Mouse (Mus musculus): ENCODE measurements around the gene Ssxb5. TPM values are rescaled to one million over a fixed set of nuclear protein-coding genes. Genes with fewer than 3 reads are reported as not detected.
"Not testable (repeated sequence)": the region's sequence is repeated elsewhere in the genome, so short reads cannot be mapped to it uniquely, and the experiment has no call there.

The Ssxb5 gene
- polyA plus RNA-seq (2012; rRNA removed), result not detected in 2 replicates

DNA sequence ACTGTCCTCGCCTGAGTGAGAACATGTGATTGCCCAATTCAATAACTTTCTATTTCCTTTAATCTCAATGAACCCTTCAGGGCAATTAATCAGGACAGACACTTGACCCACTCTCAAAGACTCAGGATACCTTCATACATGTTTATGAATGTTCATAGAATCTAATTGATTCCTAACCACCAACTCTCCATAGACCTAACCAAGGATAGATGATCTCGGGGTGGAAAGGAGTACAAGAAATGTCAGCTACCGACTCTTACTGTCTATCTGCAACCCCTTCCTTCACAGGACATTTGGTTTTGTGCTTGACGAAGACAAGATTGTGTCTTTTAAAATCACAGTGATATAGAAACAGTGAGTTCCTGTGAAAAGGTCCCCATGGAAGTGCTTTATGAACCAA lies at the start of gene Ssxb5:
Ssxb5 (plus strand) TSS at position 301 of the 400 bp plus-strand sequence.
- H3K27ac ChIP-seq (ENCODE audit: insufficient read depth, low read length); H3K4me1 ChIP-seq (ENCODE audit: control insufficient read depth, insufficient read depth, low read length); H3K4me3 ChIP-seq (ENCODE audit: insufficient read depth, low read length): not testable (repeated sequence)

DNA sequence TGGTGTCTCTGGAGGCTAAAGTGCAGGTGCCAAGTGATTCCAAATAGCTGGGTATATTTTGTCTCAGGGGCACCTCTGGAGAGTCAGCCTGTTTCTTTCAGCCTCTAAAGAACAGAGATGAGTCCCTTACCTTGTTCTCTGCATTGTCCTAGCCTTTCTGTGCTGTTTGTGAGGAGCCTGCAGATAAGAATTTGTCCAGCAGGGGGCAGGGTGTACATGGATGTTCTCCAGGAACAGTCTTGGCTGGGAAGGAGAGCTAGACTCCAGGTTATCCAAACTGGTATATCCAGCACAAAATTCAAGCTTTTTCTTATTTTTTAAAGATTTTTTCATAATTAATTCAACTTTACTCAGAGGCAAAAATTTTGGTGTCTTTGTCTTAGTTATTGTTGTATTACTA lies 28.6 kb downstream of the Ssxb5 start:
- H3K27ac ChIP-seq (ENCODE audit: insufficient read depth, low read length), result no peak overlapping the region
- no peaks in the 10 kb centered on the region for H3K4me1 ChIP-seq (ENCODE audit: control insufficient read depth, insufficient read depth, low read length)
- no peak overlapping the region for H3K4me3 ChIP-seq (ENCODE audit: insufficient read depth, low read length)
- TF ChIP-seq CTCF (IDR thresholded peaks at IDR 0.05; ENCODE audit: extremely low read depth, insufficient read depth, low read length) (peak; percentile 42), POLR2A (IDR thresholded peaks at IDR 0.05; ENCODE audit: extremely low read depth, insufficient read depth, low read length) (no peak)

DNA sequence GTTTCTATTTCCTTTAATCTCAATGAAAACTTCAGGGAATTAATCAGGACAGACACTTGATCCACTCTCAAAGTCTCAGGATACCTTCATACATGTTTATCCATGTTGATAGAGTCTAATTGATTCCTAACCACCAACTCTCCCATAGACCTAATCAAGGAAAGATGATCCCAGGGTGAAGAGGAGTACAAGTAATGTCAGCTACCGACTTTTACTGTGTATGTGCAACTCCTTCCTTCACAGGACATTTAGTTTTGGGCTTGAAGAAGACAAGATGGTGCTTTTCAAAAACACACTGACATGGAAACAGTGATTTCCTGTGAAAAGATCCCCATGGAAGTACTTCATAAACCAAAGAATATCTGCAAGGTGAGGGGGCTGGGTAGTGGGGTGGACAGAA lies 40.2 kb downstream of the Ssxb5 start, which contains the start of gene Gm6592:
Gm6592 (plus strand) TSS at position 301 of the 400 bp plus-strand sequence.
- Histone ChIP-seq H3K4me3 (ENCODE audit: insufficient read depth, low read length) (no peak within 1 kb of the TSS), H3K27ac (ENCODE audit: insufficient read depth, low read length) (no peak within 1 kb of the TSS), H3K4me1 (ENCODE audit: control insufficient read depth, insufficient read depth, low read length) (no peaks in the 10 kb centered on the region)
- TF ChIP-seq CTCF (IDR thresholded peaks at IDR 0.05; ENCODE audit: extremely low read depth, insufficient read depth, low read length) (no peak), POLR2A (IDR thresholded peaks at IDR 0.05; ENCODE audit: extremely low read depth, insufficient read depth, low read length) (no peak)

DNA sequence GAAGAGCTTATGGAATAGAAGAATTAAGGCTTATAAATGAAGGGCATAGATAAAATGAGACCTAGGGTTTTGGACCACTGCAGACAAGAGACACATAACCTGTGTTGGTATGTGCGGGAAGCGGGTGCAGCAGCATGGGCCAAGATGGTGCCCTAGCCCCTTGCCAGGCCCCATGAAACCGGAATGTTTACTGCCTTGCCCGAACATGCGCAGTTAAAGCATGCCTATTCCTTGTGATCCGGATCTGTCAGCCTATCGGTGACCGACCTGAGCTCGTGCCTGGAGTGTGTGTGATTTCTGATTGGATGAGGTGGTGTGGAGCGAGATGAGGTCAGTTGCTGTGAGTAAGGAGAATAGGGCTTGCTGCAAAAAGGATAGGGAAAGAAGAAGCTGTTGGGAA lies 49.0 kb downstream of the Ssxb5 start:
- Histone ChIP-seq H3K27ac (ENCODE audit: insufficient read depth, low read length) (no peak overlapping the region), H3K4me3 (ENCODE audit: insufficient read depth, low read length) (no peak overlapping the region), H3K4me1 (ENCODE audit: control insufficient read depth, insufficient read depth, low read length) (no peaks in the 10 kb centered on the region)
- TF ChIP-seq CTCF (IDR thresholded peaks at IDR 0.05; ENCODE audit: extremely low read depth, insufficient read depth, low read length), result no peak
- no peak for TF ChIP-seq POLR2A (IDR thresholded peaks at IDR 0.05; ENCODE audit: extremely low read depth, insufficient read depth, low read length)

Other genes starting within 250 kb of the Ssxb5 start
- gene Ssxb3, start 211.9 kb upstream of the Ssxb5 start, polyA plus RNA-seq (2012; rRNA removed), result not detected in 2 replicates
- gene Ssxb8, start 112.8 kb upstream of the Ssxb5 start, polyA plus RNA-seq (2012; rRNA removed), result not detected in 2 replicates
- not detected in 2 replicates for gene Ssx9, start 55.3 kb upstream of the Ssxb5 start, polyA plus RNA-seq (2012; rRNA removed)
- gene Gm6592, start 40.3 kb downstream of the Ssxb5 start, polyA plus RNA-seq (2012; rRNA removed), result not detected in 2 replicates
- 0.46 and 0.55 TPM in 2 replicates for gene Gm5751, start 70.6 kb downstream of the Ssxb5 start, polyA plus RNA-seq (2012; rRNA removed)
- gene B630019K06Rik, start 88.7 kb downstream of the Ssxb5 start, polyA plus RNA-seq (2012; rRNA removed), result 22.3 and 24.0 TPM in 2 replicates
- gene Fthl17b, start 159.3 kb downstream of the Ssxb5 start, polyA plus RNA-seq (2012; rRNA removed), result not detected in 2 replicates
- not detected in 2 replicates for gene Fthl17c, start 172.9 kb downstream of the Ssxb5 start, polyA plus RNA-seq (2012; rRNA removed)
- not detected in 2 replicates for gene Fthl17d, start 183.1 kb downstream of the Ssxb5 start, polyA plus RNA-seq (2012; rRNA removed)
- gene Fthl17e, start 229.8 kb downstream of the Ssxb5 start, polyA plus RNA-seq (2012; rRNA removed), result not detected in 2 replicates